Mouse (Mus musculus): Measurements from ENCODE around the gene Rad9b.

GRCm38 (mm10) chr5:122330269-122330668 is 23.8 kb downstream of the Rad9b start:
- TF ChIP-seq CTCF (IDR thresholded peaks at IDR 0.05; ENCODE audit: borderline replicate concordance, control insufficient read depth, extremely low read depth, insufficient read depth, low read length, poor library complexity) (no peak), POLR2A (IDR thresholded peaks at IDR 0.05; ENCODE audit: control insufficient read depth, extremely low read depth, insufficient read depth, low read length, poor library complexity) (no peak)

All from thymus, adult 2 months (tissue).